Mouse (Mus musculus) heart, adult 2 months (tissue): Measurements from ENCODE around the gene Fads2. TPM values are rescaled to one million over a fixed set of nuclear protein-coding genes. Genes with fewer than 3 reads are reported as not detected.
"Not testable (repeated sequence)": the region's sequence is repeated elsewhere in the genome, so short reads cannot be mapped to it uniquely, and the experiment has no call there.

Experiments used
- DNase-seq, 2 experiments: peaks; one replicate each; pipeline ENCODE4 v3.0.0; 2021
- H3K27ac ChIP-seq: fragments of 200-600 bp; 2 replicates; pipeline ENCODE4 v1.8.1; 2022
- H3K27me3 ChIP-seq: fragments of 200-500 bp; 2 replicates; pipeline ENCODE4 v1.6.1; 2012; ENCODE audit warnings: mild to moderate bottlenecking, low read length, inconsistent platforms, mixed read lengths; ENCODE audit not compliant: control insufficient read depth, insufficient read depth
- H3K36me3 ChIP-seq: fragments of 200-500 bp; 2 replicates; pipeline ENCODE4 v1.6.1; 2012; ENCODE audit warnings: low read length, inconsistent platforms; ENCODE audit not compliant: control insufficient read depth, insufficient read depth
- H3K4me1 ChIP-seq: fragments of 200-500 bp; 2 replicates; pipeline ENCODE4 v1.6.1; 2011; ENCODE audit warnings: low read length; ENCODE audit not compliant: control insufficient read depth, insufficient read depth
- H3K4me3 ChIP-seq: fragments of 200-600 bp; 2 replicates; pipeline ENCODE4 v1.8.1; 2022
- H3K79me2 ChIP-seq: fragments of 200-500 bp; replicated peaks from 2 replicates; pipeline ENCODE4 v1.6.1; 2012; ENCODE audit warnings: mild to moderate bottlenecking, inconsistent platforms, low read length, moderate library complexity, mixed read lengths; ENCODE audit not compliant: control insufficient read depth, insufficient read depth
- H3K9ac ChIP-seq: fragments of 200-500 bp; 2 replicates; pipeline ENCODE4 v1.6.1; 2012; ENCODE audit warnings: low read depth, mild to moderate bottlenecking, control low read depth, inconsistent platforms, low read length, mixed read lengths
- CTCF ChIP-seq: fragments of 200-600 bp; IDR thresholded peaks from 2 replicates; pipeline ENCODE4 v1.8.1; 2022; ENCODE audit warnings: antibody characterized with exemption, mild to moderate bottlenecking, moderate library complexity
- EP300 ChIP-seq: fragments of 200-500 bp; IDR thresholded peaks from 2 replicates; pipeline ENCODE4 v1.6.1; 2011; ENCODE audit warnings: low read depth, low read length, control low read depth; ENCODE audit not compliant: insufficient read depth
- POLR2A ChIP-seq: fragments of 200-500 bp; IDR thresholded peaks from 2 replicates; pipeline ENCODE4 v1.6.1; 2011; ENCODE audit warnings: mild to moderate bottlenecking, low read depth, low read length, control low read depth; ENCODE audit not compliant: insufficient read depth
- WGBS: fragments of 180-500 bp; shearing (Covaris S2); methylation state at CpG from one replicate; pipeline ENCODE4 v1.1.7; 2018; 5-methylcytosine and 5-hydroxymethylcytosine counted together
- intact Hi-C: fragments of 180-260 bp; cut with DNase I; formaldehyde crosslinking; loops from one replicate; pipeline ENCODE4 v1.15.1; 2025
- polyA plus RNA-seq: library from polyadenylated mRNA; depleted of rRNA; stranded (reverse); fragments of >200 nt; gene quantifications from 2 replicates; pipeline ENCODE4 v1.2.3, GENCODE M21; 2012
- total RNA-seq, 2 experiments: library from RNA; stranded (reverse); gene quantifications; 2 replicates each; pipeline ENCODE4 v1.2.3; 2021

Fads2 gene
- total and polyA plus RNA-seq, 3 experiments, result 5.3 to 13.3 (median 6.3) TPM

DNA sequence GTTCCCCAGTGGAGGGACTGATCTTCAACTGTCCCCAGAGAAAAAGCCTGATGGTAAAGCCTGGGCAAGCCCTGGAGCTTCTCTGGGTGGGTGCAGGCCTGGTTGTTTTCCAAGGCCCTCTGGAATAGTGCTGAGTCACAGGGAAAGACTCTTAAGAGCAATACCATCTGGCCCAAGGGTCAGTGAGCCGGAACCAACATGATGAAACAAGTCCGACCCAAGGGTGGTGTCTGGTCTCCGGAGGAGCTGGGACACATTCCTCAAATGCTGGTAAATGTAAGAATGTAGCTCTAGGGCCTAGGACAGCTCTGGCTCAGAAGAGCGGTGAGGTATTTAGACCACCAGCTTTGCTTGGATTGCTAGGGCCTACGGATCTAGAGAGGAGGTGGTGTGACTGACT, 35.9 kb upstream of the Fads2 start:
- WGBS, result 70% methylated on average over 5 of the region's 5 CpGs
- intact Hi-C loops, result no loop called here
- Histone ChIP-seq H3K9ac (no peak overlapping the region), H3K27me3 (no peaks in the 10 kb centered on the region), H3K79me2 (no peaks in the 10 kb centered on the region), H3K4me3 (no peak overlapping the region), H3K27ac (peak overlapping the region; percentile 9; the same call in 1 of the 2 replicates), H3K36me3 (no peaks in the 10 kb centered on the region), H3K4me1 (no peaks in the 10 kb centered on the region)
- DNase-seq, result peak; percentile 38 to 45
- TF ChIP-seq POLR2A (no peak), CTCF (no peak), EP300 (no peak)

DNA sequence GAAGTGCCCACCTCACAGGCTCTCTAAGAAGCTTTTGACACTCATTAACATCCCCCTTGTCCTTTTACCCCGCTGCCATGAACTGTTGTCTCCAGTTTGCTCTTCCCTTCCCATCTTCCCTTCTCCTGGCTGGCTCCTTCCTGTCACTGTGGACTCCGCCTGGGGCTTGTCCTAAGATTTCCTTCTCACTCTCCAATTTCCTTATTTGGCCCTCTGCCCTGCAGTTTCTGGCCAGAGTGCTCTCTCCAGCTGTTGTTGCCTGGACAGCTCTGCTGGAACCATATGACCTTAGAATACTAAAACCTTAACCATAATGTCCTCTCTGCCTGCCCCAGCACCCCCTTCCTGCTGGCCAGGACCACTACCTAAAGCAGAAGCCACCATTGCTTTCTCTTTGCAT, 33.1 kb upstream of the Fads2 start:
- Histone ChIP-seq H3K27me3 (no peaks in the 10 kb centered on the region), H3K9ac (no peak overlapping the region), H3K4me1 (no peaks in the 10 kb centered on the region), H3K36me3 (no peaks in the 10 kb centered on the region), H3K4me3 (no peak overlapping the region), H3K27ac (no peak overlapping the region; the same call in 1 of the 2 replicates), H3K79me2 (no peaks in the 10 kb centered on the region)
- peak; percentile 74 to 77 for DNase-seq
- TF ChIP-seq POLR2A (no peak), CTCF (no peak), EP300 (no peak)
- WGBS, result 15% methylated on average over 2 of the region's 2 CpGs
- intact Hi-C loops, result no loop called here

DNA sequence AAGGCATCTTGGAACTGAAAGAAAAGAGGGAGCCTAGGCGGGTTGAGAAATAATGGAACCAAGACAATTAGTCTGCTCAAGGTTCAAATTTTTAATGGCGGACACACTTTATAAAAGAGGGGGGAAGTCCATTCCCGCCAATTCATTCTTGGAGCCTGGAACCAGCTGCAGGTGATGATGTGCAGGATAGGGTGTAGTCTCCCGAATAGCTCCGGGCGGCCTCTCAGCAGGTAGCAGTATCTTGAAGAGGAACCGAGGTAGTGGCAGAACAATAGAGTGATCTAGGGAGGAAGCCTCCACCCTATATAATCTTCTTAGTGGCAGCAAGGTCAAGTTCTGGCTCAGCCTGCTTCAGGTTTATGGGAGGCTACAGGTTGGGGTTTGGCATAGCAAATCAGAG, 28.0 kb upstream of the Fads2 start:
- intact Hi-C loops, result not testable (repeated sequence)
- 62% methylated on average over 7 of the region's 7 CpGs for WGBS

DNA sequence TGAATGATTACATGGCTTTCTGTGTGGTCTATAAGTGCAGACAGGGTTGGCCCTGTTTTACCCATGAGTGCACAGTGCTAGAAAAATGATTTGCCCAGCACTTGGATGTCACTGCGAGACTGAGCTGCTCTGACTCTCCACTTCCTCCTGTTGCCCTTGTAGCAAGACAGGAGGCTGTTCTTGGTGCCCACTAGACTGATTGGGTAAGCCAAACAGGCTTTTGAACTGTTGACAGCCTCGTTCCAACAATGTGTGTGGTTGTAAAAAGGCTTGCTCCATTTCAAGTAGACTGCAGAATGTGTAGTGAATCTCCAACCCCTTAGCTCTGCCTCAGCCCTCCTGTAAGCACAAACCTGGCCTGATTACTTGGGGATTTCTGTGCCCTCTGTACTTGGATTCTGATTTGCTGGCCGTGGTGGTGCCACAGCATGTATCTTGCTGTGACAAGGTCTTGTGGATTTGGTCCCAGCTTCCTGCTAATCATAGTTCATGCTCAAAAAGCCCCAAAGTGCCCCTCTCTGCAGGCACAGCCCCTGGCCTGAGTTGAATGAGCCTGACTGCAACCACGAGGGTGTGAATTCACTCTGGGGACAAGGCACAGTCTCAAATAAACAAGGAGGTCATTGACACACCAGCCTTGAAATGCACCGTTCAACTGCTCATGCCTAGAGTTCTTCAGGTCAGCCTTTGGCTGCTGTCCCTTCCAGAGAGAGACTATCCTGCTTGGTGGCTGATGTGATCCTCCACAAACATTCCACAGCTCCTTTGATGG, 25.1 kb upstream of the Fads2 start:
- WGBS, result 42% methylated on average over 5 of the region's 5 CpGs
- Histone ChIP-seq H3K36me3 (no peaks in the 10 kb centered on the region), H3K27me3 (no peaks in the 10 kb centered on the region), H3K9ac (no peak overlapping the region), H3K79me2 (no peaks in the 10 kb centered on the region), H3K4me3 (no peak overlapping the region), H3K4me1 (no peaks in the 10 kb centered on the region), H3K27ac (no peak overlapping the region)
- intact Hi-C loops, result no loop called here
- peak in 1 of 2 experiments; percentile 4 for DNase-seq
- TF ChIP-seq POLR2A (no peak), CTCF (no peak), EP300 (no peak)

More for the DNA sequence above, 28.0 kb upstream of the Fads2 start:
- not testable (repeated sequence) for H3K4me1 ChIP-seq, H3K4me3 ChIP-seq, H3K79me2 ChIP-seq, H3K9ac ChIP-seq, H3K36me3 ChIP-seq, H3K27ac ChIP-seq, H3K27me3 ChIP-seq
- DNase-seq, result peak in 1 of 2 experiments; percentile 4

DNA sequence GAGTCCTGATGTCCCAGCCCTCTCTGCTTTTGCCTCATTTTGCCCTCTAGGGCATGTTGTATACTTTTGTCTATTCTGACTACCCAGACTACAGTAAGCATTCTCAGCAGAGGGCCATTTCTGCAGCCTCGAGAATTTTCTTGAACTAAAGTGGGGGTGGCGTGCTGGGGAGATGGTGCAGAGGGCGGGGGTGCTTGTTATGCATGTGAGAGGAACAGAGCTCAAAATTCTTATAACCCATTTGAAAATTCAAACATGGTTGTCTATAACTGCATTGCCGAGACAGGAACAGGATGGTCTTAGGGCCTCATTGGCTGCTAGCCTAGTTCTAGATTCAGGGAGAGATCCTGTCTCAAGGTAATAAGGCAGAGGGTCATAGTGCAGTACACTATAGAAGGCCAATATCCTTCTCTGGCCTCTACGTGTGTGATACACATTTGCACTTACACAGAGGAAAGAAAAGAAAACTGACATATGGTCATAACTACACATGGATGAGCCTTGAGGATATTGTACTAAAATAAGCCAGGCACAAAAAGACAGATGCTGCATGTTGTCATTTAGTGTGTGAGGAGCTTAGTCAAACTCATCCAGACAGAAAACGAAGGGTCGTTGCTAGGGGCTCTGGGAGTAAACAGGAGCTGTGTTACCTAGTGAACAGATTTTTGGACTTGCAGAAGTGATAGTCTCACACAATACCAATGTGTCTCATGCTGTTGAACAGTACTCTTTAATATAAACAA, 22.5 kb upstream of the Fads2 start:
- Histone ChIP-seq H3K9ac (no peak overlapping the region), H3K4me3 (no peak overlapping the region), H3K27ac (no peak overlapping the region), H3K36me3 (no peaks in the 10 kb centered on the region), H3K79me2 (no peaks in the 10 kb centered on the region), H3K27me3 (no peaks in the 10 kb centered on the region), H3K4me1 (no peaks in the 10 kb centered on the region)
- WGBS, result 78% methylated on average over 7 of the region's 7 CpGs
- TF ChIP-seq CTCF, result no peak
- no peak for TF ChIP-seq EP300
- TF ChIP-seq POLR2A, result no peak
- intact Hi-C loops, result no loop called here
- peak in 1 of 2 experiments; percentile 5 for DNase-seq

DNA sequence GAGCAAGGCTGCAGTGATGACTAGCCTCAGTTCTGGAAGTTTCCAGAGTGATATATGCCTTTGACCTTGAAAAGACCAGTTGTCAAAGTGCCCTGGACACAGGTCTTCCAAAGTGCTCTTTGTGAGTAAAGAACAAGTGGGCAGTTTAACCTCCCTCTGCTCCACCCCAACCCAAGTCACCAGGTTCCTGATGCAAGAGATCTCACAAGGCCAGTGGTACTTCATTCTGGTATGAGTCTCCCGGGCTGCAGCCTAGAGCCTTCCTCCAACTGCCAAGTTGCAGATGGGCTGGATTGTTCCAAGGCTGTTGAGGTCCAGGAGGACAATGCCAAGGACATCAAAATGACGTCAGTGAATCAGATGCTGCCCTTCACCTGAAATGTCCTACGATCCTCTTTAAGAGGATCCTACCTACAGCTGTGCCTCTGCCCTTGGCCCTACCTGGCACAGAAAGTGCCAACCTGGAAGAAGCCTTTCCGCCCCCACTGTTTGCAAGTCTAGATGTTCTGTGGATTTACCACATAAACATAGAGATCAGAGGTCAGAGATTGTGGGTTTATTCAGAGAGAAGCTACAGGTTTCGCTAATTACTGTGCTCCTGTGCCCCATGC, 20.6 kb upstream of the Fads2 start:
- H3K4me3 ChIP-seq, result no peak overlapping the region
- no peak overlapping the region for H3K27ac ChIP-seq
- peak in 1 of 2 experiments; percentile 5 for DNase-seq
- H3K27me3 ChIP-seq, result no peaks in the 10 kb centered on the region
- no peak overlapping the region for H3K9ac ChIP-seq
- WGBS, result 72% methylated on average over 5 of the region's 5 CpGs
- H3K79me2 ChIP-seq, result no peaks in the 10 kb centered on the region
- H3K36me3 ChIP-seq, result no peaks in the 10 kb centered on the region
- intact Hi-C loops, result no loop called here
- TF ChIP-seq POLR2A (no peak), EP300 (no peak), CTCF (no peak)
- H3K4me1 ChIP-seq, result no peaks in the 10 kb centered on the region
